Mouse (Mus musculus) kidney, embryonic 14.5 days (tissue): ENCODE results near the gene Cldnd2. TPM values are rescaled to one million over a fixed set of nuclear protein-coding genes. Genes with fewer than 3 reads are reported as not detected.

Source experiments
- ATAC-seq: fragments of 200-750 bp; cut with Nextera tagmentation; 2 replicates; pipeline ENCODE4 v1.8.0; 2017; ENCODE audit warnings: moderate number of reproducible peaks, mild to moderate bottlenecking, moderate TSS enrichment, moderate library complexity; ENCODE audit not compliant: low FRiP score, low TSS enrichment
- H3K27ac ChIP-seq: fragments of 300-500 bp; sonication (generic); 2 replicates; pipeline ENCODE4 v1.5.1; 2014; ENCODE audit warnings: low read depth, mild to moderate bottlenecking, low read length, moderate library complexity, mixed read lengths
- H3K27me3 ChIP-seq: fragments of 300-500 bp; sonication (generic); 2 replicates; pipeline ENCODE4 v1.6.1; 2014; ENCODE audit warnings: mild to moderate bottlenecking, low read length; ENCODE audit not compliant: control insufficient read depth, insufficient read depth
- H3K36me3 ChIP-seq: fragments of 300-500 bp; sonication (generic); 2 replicates; pipeline ENCODE4 v1.6.1; 2014; ENCODE audit warnings: low read length, mixed read lengths; ENCODE audit not compliant: control insufficient read depth, insufficient read depth
- H3K4me1 ChIP-seq: fragments of 300-500 bp; sonication (generic); 2 replicates; pipeline ENCODE4 v1.6.1; 2014; ENCODE audit warnings: low read length, mixed read lengths; ENCODE audit not compliant: control insufficient read depth, insufficient read depth
- H3K4me2 ChIP-seq: fragments of 300-500 bp; sonication (generic); replicated peaks from 2 replicates; pipeline ENCODE4 v1.6.1; 2014; ENCODE audit warnings: low read depth, mild to moderate bottlenecking, low read length
- H3K4me3 ChIP-seq: fragments of 300-500 bp; sonication (generic); 2 replicates; pipeline ENCODE4 v1.5.1; 2014; ENCODE audit warnings: mild to moderate bottlenecking, low read length
- H3K9ac ChIP-seq: fragments of 300-500 bp; sonication (generic); 2 replicates; pipeline ENCODE4 v1.6.1; 2014; ENCODE audit warnings: low read depth, mild to moderate bottlenecking, low read length, moderate library complexity
- H3K9me3 ChIP-seq: fragments of 300-500 bp; sonication (generic); 2 replicates; pipeline ENCODE4 v1.6.1; 2016; ENCODE audit warnings: low read length; ENCODE audit not compliant: control insufficient read depth
- WGBS: fragments of 180-500 bp; shearing (Covaris S2); extraction: QIAGEN DNeasy Blood & Tissue Kit; methylation state at CpG from one replicate; pipeline ENCODE4 v1.1.7; 2014; 5-methylcytosine and 5-hydroxymethylcytosine counted together
- polyA plus RNA-seq: library from polyadenylated mRNA; unstranded; fragments of >200 nt; fragmentation: Nextera tagmentation; extraction: Ambion mirVana; gene quantifications from 2 replicates; pipeline ENCODE4 v1.2.1, GENCODE M21; 2014

The Cldnd2 gene
- polyA plus RNA-seq, 1 experiment from 2014 or later, result not detected

DNA sequence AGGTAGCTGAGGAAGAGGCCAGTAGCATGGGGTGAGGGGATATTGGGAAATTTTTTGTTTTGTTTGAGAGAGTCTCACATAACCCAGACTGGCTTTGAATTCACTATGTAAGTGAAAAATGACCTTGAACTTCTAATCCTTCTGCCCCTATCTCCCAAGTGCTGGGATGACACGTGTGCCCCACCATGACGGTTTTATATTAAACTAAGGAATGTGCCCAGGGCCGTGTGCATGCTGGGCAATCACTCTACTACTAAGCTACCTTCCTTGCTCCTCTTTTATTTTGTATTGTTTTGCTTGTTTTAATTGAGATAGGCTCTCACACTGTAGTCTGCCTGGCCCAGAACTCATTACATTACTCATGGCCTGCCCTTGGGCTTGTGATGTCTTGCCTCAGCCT is 489 bp downstream of the Cldnd2 start:
- ATAC-seq, result no peak
- Histone ChIP-seq H3K4me3 (no peak overlapping the region), H3K4me2 (no peak overlapping the region), H3K9me3 (no peaks in the 10 kb centered on the region), H3K27ac (no peak overlapping the region), H3K36me3 (no peaks in the 10 kb centered on the region), H3K4me1 (peaks cover 13% of the 10 kb centered on the region; the same call in 1 of the 2 replicates), H3K9ac (no peak overlapping the region), H3K27me3 (no peaks in the 10 kb centered on the region)
- WGBS, result 86% methylated on average over 3 of the region's 3 CpGs

DNA sequence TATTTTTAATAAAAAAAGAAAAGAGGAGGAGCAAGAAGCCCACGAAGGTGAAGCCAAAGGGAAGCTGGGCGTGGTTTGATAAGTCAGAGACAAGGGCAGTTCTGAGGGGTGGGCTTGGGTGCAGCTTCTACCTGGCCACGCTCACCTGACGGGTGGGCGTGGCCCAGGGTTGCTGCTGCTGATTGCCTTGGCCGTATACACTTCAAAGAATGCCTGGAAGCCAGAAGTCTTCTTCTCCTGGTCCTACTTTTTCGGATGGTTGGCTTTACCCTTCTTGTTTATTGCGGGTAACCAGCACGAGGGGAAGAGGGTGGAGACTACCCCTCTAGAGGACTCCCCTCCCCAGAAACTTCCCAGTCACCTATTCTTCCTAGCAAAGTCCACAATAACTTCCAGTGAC is 2.1 kb downstream of the Cldnd2 start:
- Histone ChIP-seq H3K9ac (peak overlapping the region; percentile 67), H3K36me3 (no peaks in the 10 kb centered on the region), H3K4me1 (peaks cover 13% of the 10 kb centered on the region; the same call in 1 of the 2 replicates), H3K9me3 (no peaks in the 10 kb centered on the region), H3K4me3 (peak overlapping the region; percentile 47), H3K27ac (peak overlapping the region; percentile 98), H3K4me2 (peak overlapping the region; percentile 77), H3K27me3 (no peaks in the 10 kb centered on the region)
- 7% methylated on average over 9 of the region's 9 CpGs for WGBS
- 0 out of 2 replicates have a peak, but pooled peaks have one; percentile 2 for ATAC-seq

GRCm38 (mm10) chr7:43443126-43443916 is 2.7 kb downstream of the Cldnd2 start:
- under 1% methylated on average over 36 of the region's 36 CpGs for WGBS
- Histone ChIP-seq H3K27me3 (no peaks in the 10 kb centered on the region), H3K9me3 (no peaks in the 10 kb centered on the region), H3K4me2 (peak overlapping the region; percentile 77), H3K36me3 (no peaks in the 10 kb centered on the region), H3K27ac (peak overlapping the region; percentile 98), H3K4me3 (peak overlapping the region; percentile 47), H3K4me1 (peaks cover 13% of the 10 kb centered on the region; the same call in 1 of the 2 replicates), H3K9ac (peak overlapping the region; percentile 67)
- ATAC-seq, result peak; percentile 90

GRCm38 (mm10) chr7:43443917-43444293 is 3.3 kb downstream of the Cldnd2 start, which contains the start of the genes Etfb and Gm45233:
Gene Etfb, plus strand, starts transcription at chr7:43444083.
Gene Gm45233, plus strand, starts transcription at chr7:43444128.
- H3K9ac ChIP-seq, result peak within 1 kb of the TSS; percentile 67
- peaks cover 13% of the 10 kb centered on the region; the same call in 1 of the 2 replicates for H3K4me1 ChIP-seq
- no peaks in the 10 kb centered on the region for H3K27me3 ChIP-seq
- H3K36me3 ChIP-seq, result no peaks in the 10 kb centered on the region
- H3K9me3 ChIP-seq, result no peaks in the 10 kb centered on the region
- H3K4me2 ChIP-seq, result peak within 1 kb of the TSS; percentile 77
- peak within 1 kb of the TSS; percentile 98 for H3K27ac ChIP-seq
- WGBS, result under 1% methylated on average over 27 of the region's 27 CpGs
- peak; percentile 97 for ATAC-seq
- peak within 1 kb of the TSS; percentile 47 for H3K4me3 ChIP-seq

- no peak overlapping the region for H3K27ac ChIP-seq
- peaks cover 9% of the 10 kb centered on the region; the same call in 1 of the 2 replicates for H3K36me3 ChIP-seq
- no peak overlapping the region for H3K9ac ChIP-seq
- no peaks in the 10 kb centered on the region for H3K9me3 ChIP-seq
- H3K4me3 ChIP-seq, result no peak overlapping the region
- no peak for ATAC-seq
- WGBS, result 90% methylated on average over 4 of the region's 4 CpGs
- no peaks in the 10 kb centered on the region for H3K27me3 ChIP-seq
- no peak overlapping the region for H3K4me2 ChIP-seq
- peaks cover 9% of the 10 kb centered on the region; the same call in 1 of the 2 replicates for H3K4me1 ChIP-seq
Measured at GRCm38 (mm10) chr7:43447801-43448200, 7.2 kb downstream of the Cldnd2 start.

DNA sequence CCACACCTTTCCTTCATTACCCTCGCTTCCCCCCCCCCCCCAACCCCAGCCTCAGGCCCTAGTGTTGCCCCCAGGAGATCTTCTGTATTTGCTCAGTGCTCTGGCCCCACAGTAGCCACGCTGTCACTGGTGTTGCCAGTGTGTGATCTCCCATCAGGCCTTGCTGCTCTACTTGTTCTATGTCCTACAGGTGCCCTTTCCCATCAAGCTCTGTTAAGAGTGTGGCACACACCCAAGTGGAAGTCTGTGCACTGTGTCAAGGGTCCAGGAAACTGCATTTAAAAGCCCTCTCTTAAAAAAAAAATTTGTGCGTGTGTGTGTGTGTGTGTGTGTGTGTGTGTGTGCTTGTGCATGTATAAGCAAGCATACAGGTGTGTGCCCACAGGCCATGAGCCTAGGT is 7.7 kb downstream of the Cldnd2 start:
- Histone ChIP-seq H3K9ac (no peak overlapping the region), H3K27ac (no peak overlapping the region), H3K27me3 (no peaks in the 10 kb centered on the region), H3K4me3 (no peak overlapping the region), H3K4me2 (no peak overlapping the region), H3K4me1 (peaks cover 8% of the 10 kb centered on the region; the same call in 1 of the 2 replicates), H3K36me3 (peaks cover 13% of the 10 kb centered on the region), H3K9me3 (no peaks in the 10 kb centered on the region)
- no peak for ATAC-seq
- 82% methylated on average over 2 of the region's 3 CpGs for WGBS

DNA sequence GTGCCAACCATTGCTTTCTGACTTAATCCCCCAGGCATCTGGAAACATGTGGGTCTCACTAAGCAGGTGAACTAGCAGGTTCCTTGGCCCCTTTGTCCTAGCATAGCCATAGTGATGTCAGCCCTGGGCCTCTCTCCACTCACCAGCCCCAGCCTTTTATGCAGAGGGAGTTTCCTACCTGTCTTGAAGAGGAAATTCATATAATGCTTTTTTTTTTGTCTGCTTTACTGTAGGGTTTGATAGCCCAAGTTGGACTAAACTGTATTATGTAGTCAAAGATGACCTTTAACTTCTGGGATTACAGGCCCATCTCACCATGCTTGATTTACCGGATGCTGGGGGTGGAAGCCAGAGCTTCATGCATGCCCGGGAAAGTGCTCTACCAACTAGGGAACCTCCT is 9.2 kb downstream of the Cldnd2 start:
- WGBS, result 96% methylated on average over 2 of the region's 2 CpGs
- Histone ChIP-seq H3K36me3 (peaks cover 27% of the 10 kb centered on the region), H3K27ac (no peak overlapping the region), H3K9ac (no peak overlapping the region), H3K9me3 (no peaks in the 10 kb centered on the region), H3K27me3 (no peaks in the 10 kb centered on the region), H3K4me3 (no peak overlapping the region), H3K4me1 (peaks cover 4% of the 10 kb centered on the region; the same call in 1 of the 2 replicates), H3K4me2 (no peak overlapping the region)
- no peak for ATAC-seq

- Histone ChIP-seq H3K4me2 (no peak overlapping the region), H3K36me3 (peaks cover 40% of the 10 kb centered on the region), H3K4me3 (no peak overlapping the region), H3K27ac (no peak overlapping the region), H3K27me3 (no peaks in the 10 kb centered on the region), H3K4me1 (no peaks in the 10 kb centered on the region), H3K9me3 (no peaks in the 10 kb centered on the region), H3K9ac (no peak overlapping the region)
- ATAC-seq, result no peak
- WGBS, result 95% methylated on average over 11 of the region's 11 CpGs
Measured at GRCm38 (mm10) chr7:43451726-43452125, 11.1 kb downstream of the Cldnd2 start.

DNA sequence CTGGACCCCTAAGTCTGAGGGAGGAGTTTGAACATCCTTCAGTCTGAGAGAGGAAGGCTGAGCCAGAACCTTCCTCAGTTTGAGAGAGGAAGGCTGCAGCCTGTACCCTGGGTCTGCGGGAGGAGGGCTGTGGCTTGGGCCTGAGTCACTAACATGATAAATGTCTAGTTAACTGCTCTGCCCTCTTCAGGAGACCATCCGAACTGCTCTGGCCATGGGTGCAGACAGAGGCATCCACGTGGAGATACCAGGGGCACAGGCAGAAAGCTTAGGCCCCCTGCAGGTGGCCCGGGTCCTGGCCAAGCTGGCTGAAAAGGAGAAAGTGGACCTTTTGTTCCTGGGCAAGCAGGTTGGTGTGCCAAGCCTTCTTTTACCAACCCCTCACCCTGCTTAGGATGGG is 12.0 kb downstream of the Cldnd2 start:
- H3K36me3 ChIP-seq, result peaks cover 48% of the 10 kb centered on the region
- WGBS, result 48% methylated on average over 4 of the region's 4 CpGs
- H3K27me3 ChIP-seq, result no peaks in the 10 kb centered on the region

More for the DNA sequence above, 12.0 kb downstream of the Cldnd2 start:
- H3K4me3 ChIP-seq, result no peak overlapping the region
- H3K9me3 ChIP-seq, result no peaks in the 10 kb centered on the region
- no peak for ATAC-seq
- no peak overlapping the region for H3K27ac ChIP-seq
- H3K4me2 ChIP-seq, result no peak overlapping the region
- no peak overlapping the region for H3K9ac ChIP-seq
- H3K4me1 ChIP-seq, result no peaks in the 10 kb centered on the region
